Mouse (Mus musculus): ENCODE results near the gene Gmds. TPM values are rescaled to one million over a fixed set of nuclear protein-coding genes. Genes with fewer than 3 reads are reported as not detected.
A peak's percentile ranks its signal among the peaks of the same experiment; 100 is the strongest.

The Gmds gene
- polyA plus RNA-seq, 1 experiment from 2014 or later, result 29.2 TPM

- Histone ChIP-seq H3K4me3 (ENCODE audit: low read depth, low read length) (no peak overlapping the region), H3K36me3 (ENCODE audit: insufficient read depth) (no peaks in the 10 kb centered on the region), H3K9me3 (ENCODE audit: low read depth, low read length) (no peaks in the 10 kb centered on the region), H3K4me1 (ENCODE audit: insufficient read depth) (no peaks in the 10 kb centered on the region), H3K9ac (no peak overlapping the region), H3K27ac (ENCODE audit: low read depth) (no peak overlapping the region), H3K27me3 (ENCODE audit: insufficient read depth, low read length) (peaks cover 4% of the 10 kb centered on the region; the same call in 1 of the 2 replicates), H3K4me2 (no peak overlapping the region)
- no peak for TF ChIP-seq CTCF (IDR thresholded peaks at IDR 0.05; ENCODE audit: low read depth)
- WGBS, result 76% methylated on average over 4 of the region's 4 CpGs
- DNase-seq, result no peak
- no peak for ATAC-seq (ENCODE audit: insufficient read depth)
Measured at GRCm38 (mm10) chr13:31828446-31828845, 510.1 kb downstream of the Gmds start.

GRCm38 (mm10) chr13:31827820-31828332 lies 510.7 kb downstream of the Gmds start:
- DNase-seq (no peak), ATAC-seq (ENCODE audit: insufficient read depth) (no peak)
- Histone ChIP-seq H3K4me3 (ENCODE audit: low read depth, low read length) (no peak overlapping the region), H3K27ac (ENCODE audit: low read depth) (no peak overlapping the region), H3K4me2 (no peak overlapping the region), H3K27me3 (ENCODE audit: insufficient read depth, low read length) (peaks cover 5% of the 10 kb centered on the region), H3K9me3 (ENCODE audit: low read depth, low read length) (no peaks in the 10 kb centered on the region), H3K9ac (no peak overlapping the region), H3K4me1 (ENCODE audit: insufficient read depth) (no peaks in the 10 kb centered on the region), H3K36me3 (ENCODE audit: insufficient read depth) (no peaks in the 10 kb centered on the region)
- 29% methylated on average over 3 of the region's 3 CpGs for WGBS
- peak; percentile 35 for TF ChIP-seq CTCF (IDR thresholded peaks at IDR 0.05; ENCODE audit: low read depth)

- H3K9ac ChIP-seq, result no peak overlapping the region
- no peaks in the 10 kb centered on the region for H3K4me1 ChIP-seq (ENCODE audit: insufficient read depth)
- no peaks in the 10 kb centered on the region for H3K9me3 ChIP-seq (ENCODE audit: low read depth, low read length)
- no peak overlapping the region for H3K4me3 ChIP-seq (ENCODE audit: low read depth, low read length)
- TF ChIP-seq CTCF (IDR thresholded peaks at IDR 0.05; ENCODE audit: low read depth), result no peak
- peaks cover 10% of the 10 kb centered on the region for H3K27me3 ChIP-seq (ENCODE audit: insufficient read depth, low read length)
- no peaks in the 10 kb centered on the region for H3K36me3 ChIP-seq (ENCODE audit: insufficient read depth)
- 68% methylated on average over 5 of the region's 5 CpGs for whole genome bisulfite sequencing
- no peak overlapping the region for H3K27ac ChIP-seq (ENCODE audit: low read depth)
- ATAC-seq (ENCODE audit: insufficient read depth) (no peak), DNase-seq (no peak)
- no peak overlapping the region for H3K4me2 ChIP-seq
Measured at GRCm38 (mm10) chr13:31827160-31827559, 511.4 kb downstream of the Gmds start.

GRCm38 (mm10) chr13:31825180-31825579 lies 513.4 kb downstream of the Gmds start:
- Histone ChIP-seq H3K4me2 (no peak overlapping the region), H3K36me3 (ENCODE audit: insufficient read depth) (no peaks in the 10 kb centered on the region), H3K9ac (no peak overlapping the region), H3K9me3 (ENCODE audit: low read depth, low read length) (no peaks in the 10 kb centered on the region), H3K27ac (ENCODE audit: low read depth) (no peak overlapping the region), H3K4me1 (ENCODE audit: insufficient read depth) (peaks cover 6% of the 10 kb centered on the region; the same call in 1 of the 2 replicates), H3K4me3 (ENCODE audit: low read depth, low read length) (no peak overlapping the region), H3K27me3 (ENCODE audit: insufficient read depth, low read length) (peaks cover 14% of the 10 kb centered on the region)
- ATAC-seq (ENCODE audit: insufficient read depth) (no peak), DNase-seq (no peak)
- WGBS, result 88% methylated on average over 1 of the region's 1 CpGs
- TF ChIP-seq CTCF (IDR thresholded peaks at IDR 0.05; ENCODE audit: low read depth), result no peak

GRCm38 (mm10) chr13:31823316-31823715 lies 515.2 kb downstream of the Gmds start:
- no peak for ATAC-seq (ENCODE audit: insufficient read depth)
- Histone ChIP-seq H3K9me3 (ENCODE audit: low read depth, low read length) (no peaks in the 10 kb centered on the region), H3K9ac (no peak overlapping the region), H3K27ac (ENCODE audit: low read depth) (no peak overlapping the region), H3K4me2 (no peak overlapping the region), H3K27me3 (ENCODE audit: insufficient read depth, low read length) (peaks cover 28% of the 10 kb centered on the region), H3K36me3 (ENCODE audit: insufficient read depth) (no peaks in the 10 kb centered on the region), H3K4me3 (ENCODE audit: low read depth, low read length) (no peak overlapping the region), H3K4me1 (ENCODE audit: insufficient read depth) (peaks cover 6% of the 10 kb centered on the region; the same call in 1 of the 2 replicates)
- peak; percentile 32 for DNase-seq
- 30% methylated on average over 5 of the region's 5 CpGs for WGBS
- TF ChIP-seq CTCF (IDR thresholded peaks at IDR 0.05; ENCODE audit: low read depth), result no peak

- peaks cover 6% of the 10 kb centered on the region; the same call in 1 of the 2 replicates for H3K4me1 ChIP-seq (ENCODE audit: insufficient read depth)
- TF ChIP-seq CTCF (IDR thresholded peaks at IDR 0.05; ENCODE audit: low read depth), result no peak
- 27% methylated on average over 6 of the region's 6 CpGs for whole genome bisulfite sequencing
- no peak for ATAC-seq (ENCODE audit: insufficient read depth)
- H3K27me3 ChIP-seq (ENCODE audit: insufficient read depth, low read length), result peaks cover 28% of the 10 kb centered on the region
- no peak overlapping the region for H3K27ac ChIP-seq (ENCODE audit: low read depth)
- no peaks in the 10 kb centered on the region for H3K9me3 ChIP-seq (ENCODE audit: low read depth, low read length)
- H3K9ac ChIP-seq, result peak overlapping the region; percentile 39; the same call in 1 of the 2 replicates
- no peaks in the 10 kb centered on the region for H3K36me3 ChIP-seq (ENCODE audit: insufficient read depth)
- peak overlapping the region; percentile 24 for H3K4me3 ChIP-seq (ENCODE audit: low read depth, low read length)
- H3K4me2 ChIP-seq, result peak overlapping the region; percentile 58
- DNase-seq, result no peak
Measured at GRCm38 (mm10) chr13:31821050-31821449, 517.5 kb downstream of the Gmds start.

- peaks cover 32% of the 10 kb centered on the region for H3K27me3 ChIP-seq (ENCODE audit: insufficient read depth, low read length)
- H3K9ac ChIP-seq, result peak overlapping the region; percentile 39; the same call in 1 of the 2 replicates
- no peaks in the 10 kb centered on the region for H3K36me3 ChIP-seq (ENCODE audit: insufficient read depth)
- peak; percentile 56 for DNase-seq
- H3K4me1 ChIP-seq (ENCODE audit: insufficient read depth), result peaks cover 6% of the 10 kb centered on the region; the same call in 1 of the 2 replicates
- H3K4me3 ChIP-seq (ENCODE audit: low read depth, low read length), result peak overlapping the region; percentile 24
- peak; percentile 80; the same call in 1 of the 2 replicates for ATAC-seq (ENCODE audit: insufficient read depth)
- H3K9me3 ChIP-seq (ENCODE audit: low read depth, low read length), result no peaks in the 10 kb centered on the region
- no peak overlapping the region for H3K27ac ChIP-seq (ENCODE audit: low read depth)
- H3K4me2 ChIP-seq, result peak overlapping the region; percentile 58
- WGBS, result 3% methylated on average over 16 of the region's 16 CpGs
- TF ChIP-seq CTCF (IDR thresholded peaks at IDR 0.05; ENCODE audit: low read depth), result no peak
Measured at GRCm38 (mm10) chr13:31820587-31821017, 517.9 kb downstream of the Gmds start.
